Mouse (Mus musculus) 3T3-L1 (cell line): ENCODE measurements around the gene Bckdhb.
"Not testable (repeated sequence)": the region's sequence is repeated elsewhere in the genome, so short reads cannot be mapped to it uniquely, and the experiment has no call there.

ENCODE experiments used
- DNase-seq: peaks from one replicate; pipeline ENCODE4 v3.0.0-alpha.2; 2015; ENCODE audit warnings: low read depth, low spot score

The Bckdhb gene

DNA sequence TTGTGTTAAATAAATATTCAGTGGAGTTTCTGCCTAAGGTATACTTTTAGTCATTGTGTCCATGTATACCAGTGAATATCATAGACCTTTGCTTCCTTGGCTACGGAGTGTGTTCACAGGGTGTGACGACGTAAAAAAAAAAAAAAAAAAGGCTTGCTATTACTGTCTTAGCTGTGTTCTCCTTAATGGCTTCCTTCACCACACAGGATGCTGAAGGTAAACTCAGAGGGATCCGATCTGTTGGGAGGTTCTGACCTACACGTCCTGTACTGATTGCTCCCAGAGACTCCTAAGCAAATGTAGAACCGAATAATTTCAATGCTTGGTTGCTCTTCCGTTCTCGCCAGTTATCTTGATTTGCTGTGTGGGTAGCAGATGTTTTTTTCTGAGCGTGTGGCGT, 38.4 kb downstream of the Bckdhb start:
- DNase-seq = no peak

DNA sequence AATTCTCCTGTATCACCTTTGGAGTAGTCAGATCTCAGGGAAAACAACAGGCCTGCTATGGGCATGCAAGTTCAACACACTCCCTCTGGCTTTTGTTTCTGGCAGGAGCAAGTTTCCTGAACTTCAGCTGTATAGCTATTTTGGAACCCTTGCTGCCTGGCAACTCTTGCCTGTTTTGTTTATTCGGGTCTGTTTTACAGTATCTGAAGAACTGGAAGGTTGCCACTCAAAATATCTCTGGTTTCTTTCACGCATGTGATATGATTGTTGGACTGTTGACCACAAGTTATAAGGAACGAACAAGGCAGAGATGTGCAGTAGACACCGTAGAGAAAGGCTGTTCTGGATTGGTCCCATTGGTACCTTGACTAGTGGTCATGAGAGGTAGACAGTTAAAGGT, 39.4 kb downstream of the Bckdhb start:
- DNase-seq = no peak

DNA sequence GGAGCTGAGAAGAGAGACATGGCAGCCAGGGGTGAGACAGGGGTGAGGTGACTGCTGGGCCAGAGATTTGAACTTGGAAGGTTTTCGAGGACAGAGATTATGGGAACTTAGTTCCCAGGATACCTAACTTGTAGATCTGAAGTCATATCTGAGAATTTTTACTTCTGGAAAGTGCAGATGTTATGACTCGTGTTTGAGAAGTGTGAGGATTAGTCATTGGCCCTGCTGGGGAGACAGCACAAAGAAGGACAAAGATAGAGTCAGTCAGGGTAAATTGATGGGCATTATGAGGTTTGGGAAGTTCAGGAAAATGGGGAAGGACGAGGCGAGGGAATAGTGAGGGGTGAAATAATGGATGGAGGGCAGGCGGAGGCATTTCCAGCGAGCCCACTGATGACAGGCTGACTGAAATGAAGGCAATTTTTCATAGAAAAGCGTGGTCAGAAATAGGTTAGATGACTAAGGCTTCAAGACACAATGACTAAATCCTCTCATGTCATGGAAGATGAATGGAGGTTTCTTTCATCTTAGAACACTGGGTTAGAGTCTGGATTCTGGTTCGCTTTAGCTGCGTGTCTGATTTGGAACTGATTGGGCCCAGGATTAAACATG, 42.6 kb downstream of the Bckdhb start:
- DNase-seq = peak; percentile 79

DNA sequence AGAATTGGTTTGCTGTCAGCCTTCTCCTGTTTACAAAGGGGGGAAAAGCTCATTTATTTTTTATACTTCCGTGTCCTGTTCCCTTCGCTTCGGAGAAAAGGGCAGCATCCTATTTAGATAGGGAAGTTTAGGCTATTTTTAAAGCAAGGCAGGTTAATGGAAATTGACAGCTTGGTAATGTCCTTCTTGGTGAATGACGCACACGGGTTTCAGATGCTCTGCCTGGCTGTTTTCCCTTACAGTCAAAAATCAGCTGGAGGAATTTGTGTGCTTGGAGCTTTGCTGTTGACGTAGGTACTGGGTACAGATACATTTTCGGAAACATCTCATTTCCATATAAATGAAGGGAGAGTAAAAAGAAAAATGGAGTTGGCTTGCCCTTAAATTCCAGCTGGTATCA, 44.4 kb downstream of the Bckdhb start:
- no peak for DNase-seq

DNA sequence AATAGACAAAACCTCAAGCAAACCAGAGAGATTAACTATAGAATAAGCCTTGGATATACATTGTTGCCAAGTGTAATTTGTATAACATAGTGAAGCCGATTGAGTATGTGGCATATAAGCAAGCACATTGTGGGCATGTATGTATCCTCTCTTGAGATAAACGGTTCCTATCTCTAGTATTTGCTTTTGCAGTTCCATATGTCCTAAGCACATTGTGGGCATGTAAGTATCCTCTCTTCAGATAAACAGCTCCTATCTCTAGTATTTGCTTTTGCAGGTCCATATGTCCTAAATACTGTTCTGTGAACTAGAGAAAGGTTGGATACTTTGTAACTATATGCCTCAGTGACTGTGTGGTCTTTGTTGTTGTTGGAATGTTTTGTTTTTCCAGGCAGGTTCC, 48.5 kb downstream of the Bckdhb start:
- no peak for DNase-seq

DNA sequence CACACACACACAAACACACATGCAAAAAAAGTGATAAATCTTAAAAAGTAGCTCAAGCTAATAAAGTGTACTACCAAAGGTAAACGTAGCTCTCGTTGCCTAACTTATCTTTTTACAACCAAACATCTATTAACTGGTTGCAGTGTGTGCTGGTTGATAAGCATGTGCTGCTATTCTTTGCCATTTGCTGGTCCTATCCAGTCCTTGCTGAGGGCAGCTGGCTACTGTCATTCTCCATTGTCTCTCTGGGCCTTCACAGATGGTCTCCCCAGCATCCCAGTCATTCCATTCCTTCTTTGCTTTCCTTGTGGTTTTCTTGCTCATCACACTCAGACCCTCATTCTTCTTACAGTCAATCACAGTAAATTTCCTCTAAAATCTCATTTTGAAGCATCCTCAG, 50.9 kb downstream of the Bckdhb start:
- DNase-seq = no peak

DNA sequence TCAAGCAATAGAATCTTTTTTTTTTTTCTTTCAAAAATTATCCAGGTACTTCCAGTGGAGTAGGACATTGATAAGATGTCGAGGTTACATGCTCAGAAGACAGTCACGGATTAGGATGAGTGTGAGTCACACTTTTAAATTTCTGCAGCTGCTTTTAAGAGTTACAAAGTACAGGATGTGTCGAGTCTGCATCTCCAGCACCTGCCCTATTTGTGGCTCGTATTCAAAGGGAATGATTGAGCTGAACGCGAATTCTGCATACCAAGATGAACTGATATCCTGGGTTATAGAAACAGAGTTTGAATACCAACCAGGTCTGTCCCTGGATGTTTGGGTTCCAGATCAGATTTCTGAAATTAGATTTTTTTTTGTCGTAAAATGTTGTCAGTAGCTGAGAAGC, 56.3 kb downstream of the Bckdhb start:
- no peak for DNase-seq

DNA sequence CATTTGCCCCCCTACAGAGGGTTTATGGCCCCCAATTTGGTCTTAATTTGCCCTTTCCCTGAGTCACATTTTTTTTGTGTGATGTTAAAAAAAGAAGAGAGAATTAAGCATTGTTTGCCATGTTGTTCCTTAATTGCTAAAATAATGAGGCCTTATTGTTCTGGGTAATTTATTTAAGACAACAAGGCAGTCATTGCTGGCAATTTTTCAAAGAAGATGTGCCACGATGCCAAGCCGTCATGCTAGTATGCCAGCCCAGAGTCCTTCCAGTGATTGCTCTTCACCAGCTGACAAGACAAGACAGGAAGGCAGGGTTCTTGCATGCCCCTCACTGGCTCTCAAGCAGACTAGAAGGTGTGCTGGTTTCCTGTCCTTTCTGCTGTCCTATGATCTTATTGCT, 84.0 kb downstream of the Bckdhb start:
- DNase-seq = no peak

DNA sequence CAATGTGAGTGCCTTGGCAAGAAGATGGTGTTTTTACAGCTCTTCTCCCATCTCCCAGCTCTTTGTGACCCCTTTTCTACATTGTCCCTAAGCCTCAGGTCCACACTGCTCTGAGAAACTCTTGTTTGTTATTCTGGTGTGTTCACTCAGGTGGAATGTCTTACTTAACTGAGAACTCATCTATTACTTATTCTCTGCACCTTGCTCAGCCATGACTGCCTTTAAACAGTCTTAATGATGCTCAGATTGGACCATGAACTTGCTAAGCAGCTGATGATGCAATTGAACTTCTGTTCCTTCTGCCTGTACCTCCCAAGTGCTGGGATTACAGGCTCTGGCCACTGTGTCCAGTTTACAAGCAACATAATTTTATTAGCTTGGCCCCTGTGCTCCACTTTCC, 86.2 kb downstream of the Bckdhb start:
- no peak for DNase-seq

DNA sequence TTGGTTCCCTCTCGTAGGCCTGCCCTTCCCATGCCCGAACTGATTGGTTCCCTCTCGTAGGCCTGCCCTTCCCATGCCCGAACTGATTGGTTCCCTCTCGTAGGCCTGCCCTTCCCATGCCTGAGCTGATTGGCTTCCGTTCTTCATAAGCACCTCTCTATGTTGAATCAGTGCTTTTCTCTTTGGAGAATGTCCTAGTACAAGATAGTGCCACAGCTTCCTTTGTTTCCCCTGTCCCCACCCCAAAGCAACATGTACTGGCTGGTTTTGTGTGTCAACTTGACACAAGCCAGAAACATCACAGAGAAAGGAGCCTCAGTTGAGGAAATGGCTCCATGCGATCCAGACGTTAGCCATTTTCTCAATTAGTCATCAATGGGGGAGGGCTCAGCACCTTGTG, 93.2 kb downstream of the Bckdhb start:
- DNase-seq = not testable (repeated sequence)

DNA sequence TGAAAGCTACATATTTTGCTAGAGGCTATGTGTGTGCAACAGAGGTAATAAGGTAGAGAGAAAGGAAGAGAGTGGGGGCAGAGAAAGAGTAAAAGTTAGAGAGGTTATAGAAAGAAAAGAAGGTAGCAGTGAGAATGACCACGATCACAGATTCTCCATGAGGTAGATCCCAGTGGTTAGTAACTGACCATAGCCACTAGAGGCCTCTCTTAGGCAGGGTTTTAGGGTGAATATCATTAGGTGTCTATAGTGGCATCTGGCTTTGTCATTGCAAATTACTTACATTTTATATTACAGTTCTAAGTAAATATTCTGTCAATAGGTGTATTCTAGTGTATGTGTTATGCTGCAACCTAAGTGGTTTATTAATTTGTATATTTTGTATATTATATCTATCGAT, 94.7 kb downstream of the Bckdhb start:
- DNase-seq = peak; percentile 67

DNA sequence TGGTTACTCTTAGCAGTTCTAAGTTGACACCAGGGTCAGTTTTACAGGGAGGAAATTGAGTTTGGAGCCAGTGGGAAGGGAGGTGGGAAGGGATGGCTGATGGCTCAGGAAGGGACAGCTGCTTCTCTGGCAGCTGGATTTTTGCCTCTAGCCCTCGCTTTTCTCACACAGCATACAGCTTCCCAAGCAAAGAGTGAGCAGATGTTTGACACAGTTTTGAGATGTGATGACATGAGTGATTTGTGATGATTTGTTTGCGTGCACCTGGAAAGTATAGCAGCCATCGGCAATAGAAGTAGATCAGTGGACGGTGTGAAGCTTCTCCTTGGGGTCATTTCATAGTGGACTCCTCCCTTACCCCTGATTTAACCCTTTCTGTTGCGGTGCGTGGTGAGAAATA, 96.2 kb downstream of the Bckdhb start:
- DNase-seq = no peak

DNA sequence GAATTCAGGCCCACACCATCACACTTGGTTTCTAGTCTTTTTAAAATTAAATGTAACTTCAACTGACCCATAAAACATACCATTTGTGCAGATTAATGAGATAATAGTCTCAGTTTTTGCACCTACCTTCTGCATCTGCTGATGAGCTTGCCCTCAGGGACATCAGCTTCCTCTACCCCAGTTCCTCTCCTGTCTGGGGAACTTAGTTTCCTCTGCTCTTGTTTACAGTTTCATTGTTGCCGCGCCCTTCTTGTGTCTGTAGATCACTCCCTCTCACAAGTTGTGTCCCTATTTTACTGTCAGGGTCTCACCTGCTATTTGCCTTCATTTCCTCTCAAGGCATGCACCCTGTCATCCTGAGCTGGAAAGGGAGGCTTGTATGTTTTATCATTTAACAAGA, 103.2 kb downstream of the Bckdhb start:
- no peak for DNase-seq

DNA sequence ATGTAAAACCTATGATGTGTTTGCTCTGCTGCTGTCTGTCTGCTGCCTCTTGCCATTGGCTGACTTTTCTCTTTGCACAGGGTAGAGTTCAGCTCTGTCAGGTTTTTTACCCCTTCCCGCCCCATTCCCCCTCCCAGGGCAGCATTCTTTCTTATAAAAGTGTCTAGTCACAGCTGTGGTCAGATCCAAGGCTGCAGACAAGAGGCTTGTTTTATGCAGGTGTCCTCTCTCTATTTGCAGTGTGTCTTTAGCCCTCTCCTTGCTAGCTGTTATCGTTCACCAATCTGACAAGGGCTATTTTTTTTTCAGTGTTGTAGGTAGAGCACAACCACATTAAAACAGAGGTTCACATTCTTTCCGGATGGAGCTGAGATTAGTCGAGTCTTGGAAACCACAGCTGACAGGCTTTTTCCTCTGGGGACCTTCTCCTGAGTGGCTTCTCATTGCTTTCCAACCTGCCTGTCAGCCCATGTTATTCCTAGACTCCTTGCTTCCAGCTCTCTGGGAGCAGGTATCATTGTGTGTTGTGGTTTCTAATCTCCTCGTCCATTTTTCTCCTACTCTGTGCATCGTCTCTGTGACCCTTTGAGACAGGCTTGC, 105.8 kb downstream of the Bckdhb start:
- DNase-seq = peak; percentile 13

DNA sequence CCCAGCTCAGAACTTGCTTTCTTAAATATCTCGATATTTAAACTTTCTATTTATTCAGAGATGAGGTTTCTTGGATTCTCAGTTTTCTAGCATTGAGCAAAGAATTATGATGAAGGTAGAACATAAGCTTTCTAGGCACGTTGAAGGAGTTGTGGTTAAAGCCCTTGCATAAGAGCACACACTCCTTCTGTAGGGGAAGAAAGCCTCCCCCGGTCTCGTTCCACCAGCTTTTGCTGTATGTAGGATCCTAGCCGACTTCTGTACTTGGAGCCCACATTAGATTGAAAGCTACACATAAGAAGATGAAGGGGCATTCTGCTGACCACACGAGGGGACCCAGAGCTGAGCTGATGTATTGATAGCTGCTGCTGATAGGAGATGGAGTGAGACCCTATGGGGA, 106.5 kb downstream of the Bckdhb start:
- DNase-seq = no peak

DNA sequence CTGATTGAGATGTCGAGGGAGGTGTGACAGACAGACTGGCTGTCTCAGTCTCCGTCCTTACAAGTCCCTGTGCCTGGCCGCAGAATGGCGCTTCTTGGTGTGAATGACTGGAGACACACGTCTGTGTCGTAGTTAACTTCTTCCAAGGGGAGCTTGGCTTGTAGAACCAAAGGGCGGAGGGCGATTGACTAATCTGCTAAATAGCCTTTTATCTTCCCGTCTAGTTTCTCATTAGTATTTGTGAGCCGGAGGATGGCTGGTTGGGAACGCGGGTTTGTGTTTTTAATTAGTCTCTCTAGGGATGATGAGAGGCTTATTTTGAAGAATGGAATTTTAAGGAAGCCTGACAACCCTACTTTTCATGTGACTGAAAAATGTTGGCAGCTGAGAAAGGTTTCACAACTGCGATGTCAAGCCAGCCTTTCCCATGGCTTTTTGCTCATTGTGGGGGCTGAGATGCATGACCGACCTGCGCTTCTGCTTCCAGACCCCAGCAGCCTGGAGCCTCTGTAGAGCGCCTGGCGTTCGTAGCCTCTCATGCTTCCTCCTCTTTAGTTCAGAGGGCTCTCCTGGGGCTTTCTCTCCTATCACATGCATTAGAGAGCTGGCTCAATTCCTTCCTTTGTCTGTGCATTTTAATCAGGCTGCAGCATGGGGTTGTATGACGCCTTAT, 107.9 kb downstream of the Bckdhb start:
- no peak for DNase-seq

DNA sequence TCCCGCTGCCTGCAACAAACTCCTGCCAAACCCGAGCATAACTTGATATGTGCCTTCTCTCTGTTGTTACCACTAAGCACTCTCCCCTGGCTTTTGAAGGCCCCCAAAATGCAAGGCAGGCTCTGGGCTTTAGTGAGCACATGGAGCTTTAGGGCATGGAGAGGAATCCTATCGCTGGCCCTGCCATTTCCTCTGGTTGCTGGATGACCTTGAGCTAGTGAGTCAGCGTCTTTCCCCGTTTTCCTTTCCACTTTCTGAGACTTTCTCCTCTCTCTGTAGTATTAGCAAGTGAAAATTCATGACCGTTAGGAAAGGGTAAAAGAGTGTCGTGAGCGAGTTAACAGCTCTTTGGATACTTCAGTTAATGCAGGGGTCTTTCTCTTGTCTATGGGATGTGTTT, 111.1 kb downstream of the Bckdhb start:
- no peak for DNase-seq

DNA sequence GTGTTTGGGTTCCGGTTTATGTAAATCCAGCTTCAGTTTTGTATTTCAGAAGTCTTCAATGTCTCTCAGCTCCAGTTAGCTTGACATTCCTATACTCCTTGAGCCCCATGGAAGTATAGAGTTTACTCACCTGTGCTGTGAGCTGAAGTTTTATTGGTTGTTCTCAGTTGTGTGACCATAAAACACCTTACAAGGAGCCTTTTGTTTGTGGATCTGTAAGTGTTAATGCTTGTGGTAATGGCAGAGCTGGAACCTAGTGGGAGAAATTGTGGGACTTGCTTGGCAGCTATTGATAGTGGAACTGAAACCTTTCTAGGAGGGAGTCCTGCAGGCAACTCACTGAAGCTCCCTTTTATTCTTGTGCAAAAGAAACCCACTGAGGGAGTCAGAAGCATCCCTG, 112.3 kb downstream of the Bckdhb start:
- DNase-seq = no peak

DNA sequence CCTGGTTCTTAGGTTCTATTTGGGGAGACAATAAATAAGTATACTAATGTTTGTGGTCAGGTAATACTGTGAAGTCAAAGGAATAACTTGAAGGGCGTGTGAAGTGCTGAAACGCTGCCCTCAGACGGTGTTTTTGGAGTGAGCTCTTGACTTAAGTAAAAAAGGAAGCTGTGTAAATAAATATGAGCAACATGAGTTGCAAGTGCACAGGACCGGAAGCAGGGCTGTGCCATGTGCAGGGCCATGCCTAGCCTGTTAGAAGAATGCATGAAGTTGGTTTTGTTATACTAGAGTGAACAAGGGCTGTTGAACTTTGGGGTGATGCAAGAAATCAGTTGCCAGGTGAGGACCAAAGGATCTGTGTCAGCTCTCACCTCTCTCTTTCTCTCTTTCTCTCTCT, 114.0 kb downstream of the Bckdhb start:
- DNase-seq = no peak

DNA sequence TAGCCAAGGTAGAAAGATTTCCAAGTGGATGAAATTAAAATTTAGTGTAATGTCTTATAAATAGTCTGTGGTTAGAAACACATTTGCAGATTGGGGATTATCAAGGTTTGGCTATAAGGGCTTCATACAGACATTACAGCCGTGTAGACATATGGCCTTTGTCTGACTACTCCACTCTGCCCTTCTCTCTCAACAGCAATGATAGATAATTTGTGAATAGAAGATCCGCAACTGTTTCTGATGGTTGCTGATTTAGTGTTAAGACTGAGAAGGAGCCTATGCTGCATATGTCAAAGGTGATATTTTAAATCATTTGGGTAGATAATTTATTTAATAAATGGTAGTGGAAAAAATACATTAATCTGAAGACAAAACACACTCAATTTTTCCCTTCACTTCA, 115.4 kb downstream of the Bckdhb start:
- DNase-seq = no peak

DNA sequence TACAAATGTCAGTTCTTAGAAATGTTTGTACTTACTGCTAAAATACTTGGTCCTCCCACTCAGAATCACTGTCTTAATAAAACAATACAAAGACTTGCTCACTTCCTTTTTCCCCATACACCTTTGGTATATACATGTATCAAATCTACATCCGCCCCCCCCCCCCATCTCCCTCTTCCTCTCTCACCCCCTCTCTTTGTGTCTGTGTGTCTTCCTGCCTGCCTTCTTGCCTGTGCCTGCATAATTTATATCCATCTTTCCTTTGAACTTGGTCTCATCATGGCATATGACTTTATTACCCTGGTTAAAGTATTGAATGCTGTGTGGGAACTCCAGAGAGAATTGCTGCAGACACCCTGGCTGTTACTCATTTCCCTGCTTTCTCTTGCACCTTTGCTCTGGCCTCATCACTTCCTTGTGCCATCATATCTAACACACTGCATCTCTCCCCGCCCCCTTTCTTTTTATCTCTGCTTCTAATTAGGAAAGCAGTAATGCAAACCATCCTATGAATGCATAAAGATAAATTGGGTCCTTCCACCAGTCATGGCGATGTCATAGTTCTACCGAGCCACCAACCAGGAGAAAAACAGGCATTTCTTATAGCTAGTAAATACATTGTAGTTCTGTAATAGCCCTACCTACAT, 116.8 kb downstream of the Bckdhb start:
- DNase-seq = no peak

DNA sequence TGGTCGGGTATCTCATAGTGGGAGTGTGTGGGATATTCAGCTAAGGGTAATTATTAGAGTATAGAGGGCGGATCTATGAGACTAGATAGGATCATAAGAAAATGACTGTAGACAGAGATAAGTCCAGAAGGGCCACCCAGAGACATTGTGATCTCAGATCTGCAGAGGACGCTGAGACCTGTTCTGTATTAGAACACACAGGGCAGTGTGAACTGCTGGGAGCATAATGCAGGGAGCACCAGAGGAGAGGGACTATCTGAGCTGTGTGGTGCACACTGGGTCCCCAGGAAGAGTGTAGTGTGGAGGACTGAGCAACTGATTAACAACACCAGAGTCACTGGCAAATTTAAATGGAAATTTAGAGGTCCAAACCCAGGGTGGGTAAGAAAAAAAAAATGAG, 117.6 kb downstream of the Bckdhb start:
- no peak for DNase-seq

DNA sequence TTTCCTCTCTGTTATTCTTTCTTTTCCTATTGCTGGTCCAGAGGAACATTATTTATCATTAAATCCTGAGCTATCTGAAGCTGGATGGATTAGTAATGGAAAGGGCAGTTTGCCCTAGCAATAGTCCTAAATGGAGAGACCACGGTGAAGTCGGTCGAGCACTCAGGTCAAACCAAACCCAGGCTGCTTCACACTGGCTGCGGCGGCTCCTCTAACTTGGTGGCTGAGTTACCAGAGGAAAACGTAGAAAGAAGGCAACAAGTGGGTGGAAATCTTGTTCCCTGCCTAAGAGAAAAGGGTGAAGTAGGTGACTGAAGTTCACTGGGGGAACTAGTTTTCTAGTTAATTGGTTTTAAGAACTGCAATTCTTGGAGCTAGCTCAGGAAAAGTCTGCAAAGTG, 119.2 kb downstream of the Bckdhb start:
- DNase-seq = no peak
